Mouse (Mus musculus) heart, embryonic 13.5 days (tissue): Measurements from ENCODE around the gene Slc25a54. TPM values are rescaled to one million over a fixed set of nuclear protein-coding genes. Genes with fewer than 3 reads are reported as not detected.

Experiments used
- ATAC-seq: fragments of 200-750 bp; cut with Nextera tagmentation; 2 replicates; pipeline ENCODE4 v1.8.0; 2017; ENCODE audit warnings: moderate TSS enrichment; ENCODE audit not compliant: insufficient number of reproducible peaks, low FRiP score, low TSS enrichment; ENCODE audit errors: extremely low read depth
- H3K27ac ChIP-seq: fragments of 300-500 bp; sonication (generic); replicated peaks from 2 replicates; pipeline ENCODE4 v1.5.1; 2015; ENCODE audit warnings: moderate library complexity, mild to moderate bottlenecking, inconsistent platforms
- H3K27me3 ChIP-seq: fragments of 300-500 bp; sonication (generic); replicated peaks from 2 replicates; pipeline ENCODE4 v1.6.1; 2015; ENCODE audit warnings: mild to moderate bottlenecking, inconsistent platforms
- H3K36me3 ChIP-seq: fragments of 300-500 bp; sonication (generic); 2 replicates; pipeline ENCODE4 v1.6.1; 2015; ENCODE audit warnings: mild to moderate bottlenecking, inconsistent platforms
- H3K4me1 ChIP-seq: fragments of 300-500 bp; sonication (generic); 2 replicates; pipeline ENCODE4 v1.6.1; 2015; ENCODE audit warnings: inconsistent platforms
- H3K4me2 ChIP-seq: fragments of 300-500 bp; sonication (generic); 2 replicates; pipeline ENCODE4 v1.6.1; 2015; ENCODE audit warnings: inconsistent platforms, mild to moderate bottlenecking, moderate library complexity
- H3K4me3 ChIP-seq: fragments of 300-500 bp; sonication (generic); 2 replicates; pipeline ENCODE4 v1.5.1; 2015; ENCODE audit warnings: moderate library complexity, mild to moderate bottlenecking, inconsistent platforms
- H3K9ac ChIP-seq: fragments of 300-500 bp; sonication (generic); 2 replicates; pipeline ENCODE4 v1.6.1; 2015; ENCODE audit warnings: inconsistent platforms, mild to moderate bottlenecking, moderate library complexity
- H3K9me3 ChIP-seq: fragments of 300-500 bp; sonication (generic); 2 replicates; pipeline ENCODE4 v1.6.1; 2016; ENCODE audit warnings: inconsistent platforms
- WGBS: fragments of 180-500 bp; shearing (Covaris S2); methylation state at CpG from one replicate; pipeline ENCODE4 v1.1.7; 2015; ENCODE audit warnings: mixed read lengths; 5-methylcytosine and 5-hydroxymethylcytosine counted together
- polyA plus RNA-seq: library from polyadenylated mRNA; unstranded; fragments of >200 nt; fragmentation: Nextera tagmentation; extraction: Ambion mirVana; gene quantifications from 2 replicates; pipeline ENCODE4 v1.2.1, GENCODE M21; 2015

The Slc25a54 gene
- not detected in 2 replicates for polyA plus RNA-seq

GRCm38 (mm10) chr3:109080169-109080568 lies at the start of gene Slc25a54:
Gene Slc25a54, plus strand, starts transcription at chr3:109080469.
- Histone ChIP-seq H3K9ac (no peak within 1 kb of the TSS), H3K4me3 (no peak within 1 kb of the TSS), H3K36me3 (no peaks in the 10 kb centered on the region), H3K4me2 (no peak within 1 kb of the TSS), H3K27me3 (no peaks in the 10 kb centered on the region), H3K4me1 (no peaks in the 10 kb centered on the region), H3K9me3 (no peaks in the 10 kb centered on the region), H3K27ac (no peak within 1 kb of the TSS)
- ATAC-seq = no peak
- WGBS = 90% methylated on average over 17 of the region's 17 CpGs

- no peak overlapping the region for H3K27ac ChIP-seq
- ATAC-seq = no peak
- no peaks in the 10 kb centered on the region for H3K36me3 ChIP-seq
Observed at GRCm38 (mm10) chr3:109030817-109031216, 49.5 kb upstream of the Slc25a54 start.

GRCm38 (mm10) chr3:109031626-109032025 lies 48.6 kb upstream of the Slc25a54 start:
- no peak overlapping the region for H3K9ac ChIP-seq
- no peak for ATAC-seq
- H3K4me3 ChIP-seq = no peak overlapping the region
- peaks cover 7% of the 10 kb centered on the region for H3K4me1 ChIP-seq
- no peak overlapping the region for H3K27ac ChIP-seq
- H3K27me3 ChIP-seq = no peaks in the 10 kb centered on the region
- H3K36me3 ChIP-seq = no peaks in the 10 kb centered on the region
- H3K9me3 ChIP-seq = peaks cover 3% of the 10 kb centered on the region; the same call in 1 of the 2 replicates
- H3K4me2 ChIP-seq = no peak overlapping the region
- WGBS = 82% methylated on average over 3 of the region's 3 CpGs

More at GRCm38 (mm10) chr3:109030817-109031216, 49.5 kb upstream of the Slc25a54 start:
- Histone ChIP-seq H3K4me2 (no peak overlapping the region), H3K4me3 (no peak overlapping the region), H3K9me3 (peaks cover 3% of the 10 kb centered on the region; the same call in 1 of the 2 replicates), H3K4me1 (peaks cover 15% of the 10 kb centered on the region), H3K27me3 (no peaks in the 10 kb centered on the region), H3K9ac (no peak overlapping the region)
- WGBS = 49% methylated on average over 6 of the region's 6 CpGs

GRCm38 (mm10) chr3:109032306-109032705 lies 48.0 kb upstream of the Slc25a54 start:
- no peak overlapping the region for H3K27ac ChIP-seq
- peaks cover 3% of the 10 kb centered on the region; the same call in 1 of the 2 replicates for H3K9me3 ChIP-seq
- no peak overlapping the region for H3K4me3 ChIP-seq
- H3K27me3 ChIP-seq = no peaks in the 10 kb centered on the region
- 36% methylated on average over 2 of the region's 2 CpGs for WGBS
- H3K9ac ChIP-seq = no peak overlapping the region
- H3K4me2 ChIP-seq = no peak overlapping the region
- no peaks in the 10 kb centered on the region for H3K36me3 ChIP-seq
- H3K4me1 ChIP-seq = peaks cover 4% of the 10 kb centered on the region
- ATAC-seq = no peak

GRCm38 (mm10) chr3:109034411-109034810 lies 45.9 kb upstream of the Slc25a54 start:
- Histone ChIP-seq H3K27ac (no peak overlapping the region), H3K9ac (no peak overlapping the region), H3K4me1 (no peaks in the 10 kb centered on the region), H3K4me2 (no peak overlapping the region), H3K4me3 (no peak overlapping the region), H3K27me3 (no peaks in the 10 kb centered on the region), H3K9me3 (peaks cover 3% of the 10 kb centered on the region; the same call in 1 of the 2 replicates), H3K36me3 (no peaks in the 10 kb centered on the region)
- ATAC-seq = no peak
- 79% methylated on average over 1 of the region's 1 CpGs for WGBS

GRCm38 (mm10) chr3:109040908-109041307 lies 39.4 kb upstream of the Slc25a54 start:
- H3K4me1 ChIP-seq = no peaks in the 10 kb centered on the region
- H3K9ac ChIP-seq = no peak overlapping the region
- 73% methylated on average over 4 of the region's 4 CpGs for WGBS
- H3K27ac ChIP-seq = no peak overlapping the region
- no peak for ATAC-seq
- H3K4me3 ChIP-seq = no peak overlapping the region
- H3K4me2 ChIP-seq = no peak overlapping the region
- no peaks in the 10 kb centered on the region for H3K9me3 ChIP-seq
- H3K27me3 ChIP-seq = no peaks in the 10 kb centered on the region
- H3K36me3 ChIP-seq = no peaks in the 10 kb centered on the region

- WGBS = 59% methylated on average over 7 of the region's 7 CpGs
- no peak overlapping the region for H3K9ac ChIP-seq
- no peaks in the 10 kb centered on the region for H3K36me3 ChIP-seq
- H3K27me3 ChIP-seq = no peaks in the 10 kb centered on the region
- no peak for ATAC-seq
- H3K9me3 ChIP-seq = no peaks in the 10 kb centered on the region
- no peak overlapping the region for H3K27ac ChIP-seq
- H3K4me1 ChIP-seq = 0 out of 2 replicates have a peak, but pooled peaks cover 4% of the 10 kb centered on the region
- no peak overlapping the region for H3K4me3 ChIP-seq
- H3K4me2 ChIP-seq = no peak overlapping the region
Observed at GRCm38 (mm10) chr3:109043395-109043794, 36.9 kb upstream of the Slc25a54 start.

GRCm38 (mm10) chr3:109046428-109046827 lies 33.8 kb upstream of the Slc25a54 start:
- no peak for ATAC-seq

GRCm38 (mm10) chr3:109047707-109048283 lies 32.5 kb upstream of the Slc25a54 start:
- Histone ChIP-seq H3K9me3 (no peaks in the 10 kb centered on the region), H3K4me1 (peaks cover 16% of the 10 kb centered on the region), H3K9ac (no peak overlapping the region), H3K4me3 (no peak overlapping the region), H3K4me2 (no peak overlapping the region), H3K27me3 (no peaks in the 10 kb centered on the region), H3K36me3 (no peaks in the 10 kb centered on the region), H3K27ac (no peak overlapping the region)
- 39% methylated on average over 6 of the region's 6 CpGs for WGBS
- ATAC-seq = no peak

More at GRCm38 (mm10) chr3:109046428-109046827, 33.8 kb upstream of the Slc25a54 start:
- Histone ChIP-seq H3K9ac (no peak overlapping the region), H3K27ac (no peak overlapping the region), H3K4me3 (no peak overlapping the region), H3K4me2 (no peak overlapping the region), H3K4me1 (peaks cover 9% of the 10 kb centered on the region), H3K36me3 (no peaks in the 10 kb centered on the region), H3K27me3 (no peaks in the 10 kb centered on the region), H3K9me3 (no peaks in the 10 kb centered on the region)
- WGBS = 75% methylated on average over 3 of the region's 3 CpGs

- Histone ChIP-seq H3K4me1 (peaks cover 16% of the 10 kb centered on the region), H3K27me3 (no peaks in the 10 kb centered on the region), H3K4me3 (no peak overlapping the region), H3K4me2 (peak overlapping the region; percentile 45), H3K9ac (peak overlapping the region; percentile 47; the same call in 1 of the 2 replicates), H3K9me3 (no peaks in the 10 kb centered on the region), H3K36me3 (no peaks in the 10 kb centered on the region), H3K27ac (no peak overlapping the region)
- no peak for ATAC-seq
- 13% methylated on average over 11 of the region's 11 CpGs for WGBS
Observed at GRCm38 (mm10) chr3:109051056-109051945, 29.0 kb upstream of the Slc25a54 start.

- Histone ChIP-seq H3K4me2 (peak overlapping the region; percentile 45), H3K27me3 (no peaks in the 10 kb centered on the region), H3K4me3 (no peak overlapping the region), H3K36me3 (no peaks in the 10 kb centered on the region), H3K27ac (no peak overlapping the region), H3K4me1 (peaks cover 16% of the 10 kb centered on the region), H3K9ac (no peak overlapping the region), H3K9me3 (no peaks in the 10 kb centered on the region)
- no peak for ATAC-seq
- 57% methylated on average over 6 of the region's 6 CpGs for WGBS
Observed at GRCm38 (mm10) chr3:109051946-109052331, 28.3 kb upstream of the Slc25a54 start.
